Mouse (Mus musculus) T-cell, adult 2 months (primary cell): ENCODE measurements around the gene Igfbpl1.

ENCODE experiments used
- DNase-seq: peaks from one replicate; pipeline ENCODE4 v3.0.0; 2022; ENCODE audit warnings: low spot score

Gene Igfbpl1

DNA sequence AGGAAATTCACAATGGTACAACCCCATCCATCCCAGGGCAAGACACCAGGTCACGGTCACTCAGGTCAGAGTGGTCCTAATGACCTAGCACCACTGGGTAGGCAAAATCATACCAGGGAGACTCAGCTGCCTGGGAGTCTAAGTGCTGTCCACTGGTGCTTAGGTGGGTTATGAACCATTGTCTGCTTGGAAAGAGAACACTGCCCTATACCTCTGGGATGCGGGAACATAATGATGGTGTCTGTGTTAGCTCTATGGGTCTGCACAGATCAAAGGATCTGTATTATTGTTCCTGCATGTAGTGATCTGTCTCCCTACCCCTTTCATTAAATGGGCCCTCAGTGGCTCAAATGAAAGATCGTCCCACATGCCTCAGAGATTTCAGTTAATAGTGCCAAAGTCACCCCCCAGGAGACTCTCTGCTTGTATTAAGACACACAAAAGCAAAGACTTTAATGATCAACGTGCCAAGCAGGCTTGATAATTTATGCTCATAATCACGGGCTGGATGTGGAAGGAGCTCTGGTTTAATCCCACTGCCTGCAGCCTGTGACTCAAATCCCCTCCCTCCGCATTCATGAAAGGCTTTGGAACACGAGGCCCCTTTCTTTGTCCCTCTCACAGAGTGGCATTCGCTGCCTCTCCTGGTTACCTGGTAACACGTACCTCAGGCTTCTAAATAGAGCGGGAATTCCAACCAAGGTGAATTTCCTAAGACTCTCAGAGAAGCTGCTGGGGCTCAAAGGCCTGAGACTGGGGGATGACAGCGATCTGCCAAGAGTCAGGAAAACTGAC is 3.7 kb downstream of the Igfbpl1 start:
- no peak for DNase-seq

DNA sequence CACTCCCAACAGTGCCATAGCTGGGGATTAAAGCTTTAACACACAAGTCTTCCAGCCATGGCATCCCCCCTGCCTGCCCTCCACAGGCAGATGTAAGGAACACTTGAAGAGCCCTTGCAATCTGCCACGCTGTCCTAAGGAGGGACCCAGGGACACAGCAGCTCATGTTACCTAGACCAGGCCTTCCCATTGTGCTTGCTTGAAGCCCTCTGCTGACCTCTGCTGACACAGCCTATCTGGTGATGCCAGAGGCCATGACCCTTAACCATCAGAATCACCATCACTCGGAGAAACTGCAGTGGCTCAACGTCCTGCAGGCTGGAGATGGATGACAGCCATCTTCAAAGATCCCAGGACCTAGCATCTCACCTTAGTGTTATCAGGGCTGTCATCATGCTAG is 4.7 kb downstream of the Igfbpl1 start:
- no peak for DNase-seq

DNA sequence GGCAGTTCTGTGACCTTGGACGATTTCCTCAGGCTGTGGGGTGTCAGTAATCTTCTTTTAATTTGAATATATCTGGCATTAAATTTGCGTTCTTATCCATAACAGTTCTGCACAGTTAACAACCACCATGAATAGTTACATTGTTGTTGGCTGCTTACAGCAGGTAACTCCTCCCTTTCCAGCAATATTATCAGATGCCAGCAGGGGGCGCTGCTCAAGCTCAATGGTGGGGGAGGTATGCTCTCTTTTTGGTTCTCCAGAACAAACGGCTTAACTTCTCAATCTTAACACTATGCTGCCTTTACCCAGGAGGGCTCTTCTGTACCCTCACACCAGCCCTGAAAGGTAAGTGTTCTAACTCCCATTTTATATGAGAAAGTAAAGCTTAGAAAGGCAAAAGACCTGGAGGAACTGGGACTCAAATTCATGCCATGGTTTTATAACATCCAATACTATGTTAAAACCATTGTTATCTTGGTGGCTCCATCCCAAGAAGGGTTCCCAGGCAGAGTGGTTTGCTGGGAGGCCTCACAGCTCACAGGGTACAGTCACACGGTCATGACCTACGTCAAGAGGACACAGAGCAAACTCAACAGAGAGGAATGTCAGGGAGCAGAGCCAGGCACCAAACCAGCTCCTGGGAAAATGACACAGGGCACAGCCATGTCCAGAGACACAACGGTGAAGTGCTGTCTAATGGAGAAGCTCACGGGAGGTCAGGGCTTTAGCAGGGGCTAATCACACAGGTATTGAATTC is 6.5 kb downstream of the Igfbpl1 start:
- peak; percentile 18 for DNase-seq

DNA sequence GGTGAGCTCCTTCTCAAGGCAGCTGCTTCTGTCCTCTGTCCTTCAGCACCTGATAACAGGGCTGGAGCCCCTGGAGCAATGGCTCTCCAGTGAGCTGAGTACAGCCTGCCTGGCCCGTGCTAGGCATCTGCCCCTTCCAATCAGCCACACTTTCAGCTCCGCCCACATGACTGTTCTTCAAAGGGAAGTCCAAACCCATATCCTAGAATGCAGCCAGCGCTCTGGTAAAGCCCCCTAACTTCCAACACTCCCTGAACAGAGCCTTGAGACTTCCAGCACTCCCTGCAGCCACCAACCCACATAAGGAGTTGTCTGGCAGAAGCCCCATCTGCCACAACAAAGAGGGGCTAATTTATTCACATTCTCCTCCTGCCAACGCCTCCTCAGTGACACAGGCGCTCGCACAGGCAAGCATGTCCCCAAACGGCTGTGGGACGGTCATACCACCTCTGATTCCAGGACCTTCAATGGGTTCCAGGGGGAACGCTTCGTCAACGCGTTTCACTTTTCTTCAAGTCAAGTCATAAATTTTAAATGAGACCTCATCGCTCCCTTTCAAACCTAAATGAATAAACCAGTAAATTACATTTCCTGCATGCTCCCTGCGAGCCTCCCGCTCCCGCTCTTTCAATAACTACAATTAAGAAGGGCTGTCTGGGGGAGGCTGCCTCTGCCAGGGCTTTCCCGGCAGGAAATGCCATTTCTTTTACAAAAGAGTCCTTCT is 7.4 kb downstream of the Igfbpl1 start:
- DNase-seq: no peak

DNA sequence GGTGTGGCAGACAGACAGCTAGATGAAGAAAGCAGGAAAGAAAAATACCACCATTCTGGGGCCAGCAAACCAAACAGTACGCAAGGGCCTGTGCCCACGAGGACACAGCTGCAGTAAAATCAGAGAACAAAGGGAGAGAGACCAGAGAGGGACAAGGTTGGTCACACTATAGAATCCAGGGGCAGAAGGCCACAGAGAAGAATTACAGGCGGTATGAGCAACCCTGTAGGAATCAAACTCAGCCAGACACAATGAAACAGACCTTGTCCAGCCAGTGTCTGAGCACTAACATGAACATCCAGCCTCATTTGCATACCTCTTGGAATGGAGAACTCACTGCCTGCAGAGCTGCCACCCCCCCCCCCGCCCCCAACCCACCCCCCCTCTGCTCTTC is 7.9 kb downstream of the Igfbpl1 start:
- no peak for DNase-seq

- peak; percentile 16 for DNase-seq
Observed at GRCm38 (mm10) chr4:45815542-45815941, 11.2 kb downstream of the Igfbpl1 start.

DNA sequence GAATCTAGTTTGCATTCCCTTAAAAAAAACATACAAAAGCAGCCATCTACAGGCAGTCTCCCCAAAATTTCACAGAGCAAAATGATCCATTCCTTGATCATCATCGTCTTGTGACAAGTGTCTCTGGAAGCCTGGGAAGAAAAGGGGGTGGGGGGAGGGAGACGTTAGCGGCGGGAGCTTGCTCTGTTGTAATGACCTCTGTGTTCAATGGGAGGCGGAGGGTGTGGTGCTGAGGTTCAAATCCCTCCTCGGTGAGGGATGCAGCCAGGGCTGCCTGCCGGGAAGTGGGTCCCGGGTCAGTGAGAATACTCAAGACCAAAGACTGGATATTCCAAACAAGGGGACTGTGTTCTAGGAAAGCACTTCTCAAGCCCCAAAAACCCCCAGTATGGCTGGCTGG is 15.5 kb downstream of the Igfbpl1 start:
- no peak for DNase-seq

DNA sequence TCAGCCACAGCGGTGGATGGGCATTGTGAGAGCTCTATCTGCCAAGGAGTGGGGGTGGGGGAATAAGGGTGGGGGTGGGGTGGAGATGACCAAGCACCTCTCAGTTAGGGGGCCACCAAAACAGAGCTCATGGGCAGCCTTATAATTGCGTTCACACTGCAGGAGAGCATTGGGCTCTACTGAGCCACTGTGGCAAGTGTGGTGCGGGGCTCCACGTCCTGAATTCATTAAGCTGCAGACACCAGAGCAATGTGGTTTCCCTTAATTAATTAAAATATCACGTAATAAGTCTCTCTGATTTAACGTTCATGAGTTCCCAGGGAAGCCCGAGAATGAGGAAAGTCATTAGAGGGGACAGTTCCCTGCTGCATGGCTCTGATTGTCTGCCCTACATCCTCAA is 18.7 kb downstream of the Igfbpl1 start:
- no peak for DNase-seq

DNA sequence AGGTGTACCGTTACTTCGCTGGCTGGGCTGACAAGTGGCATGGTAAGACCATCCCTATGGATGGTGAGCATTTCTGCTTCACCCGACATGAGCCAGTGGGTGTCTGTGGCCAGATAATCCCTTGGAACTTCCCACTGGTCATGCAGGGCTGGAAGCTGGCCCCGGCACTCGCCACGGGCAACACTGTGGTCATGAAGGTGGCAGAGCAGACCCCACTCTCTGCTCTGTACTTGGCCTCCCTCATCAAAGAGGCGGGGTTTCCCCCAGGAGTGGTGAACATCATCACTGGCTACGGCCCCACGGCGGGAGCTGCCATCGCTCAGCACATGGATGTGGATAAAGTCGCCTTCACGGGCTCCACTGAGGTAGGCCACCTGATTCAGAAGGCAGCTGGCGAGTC is 23.8 kb downstream of the Igfbpl1 start:
- DNase-seq: no peak

DNA sequence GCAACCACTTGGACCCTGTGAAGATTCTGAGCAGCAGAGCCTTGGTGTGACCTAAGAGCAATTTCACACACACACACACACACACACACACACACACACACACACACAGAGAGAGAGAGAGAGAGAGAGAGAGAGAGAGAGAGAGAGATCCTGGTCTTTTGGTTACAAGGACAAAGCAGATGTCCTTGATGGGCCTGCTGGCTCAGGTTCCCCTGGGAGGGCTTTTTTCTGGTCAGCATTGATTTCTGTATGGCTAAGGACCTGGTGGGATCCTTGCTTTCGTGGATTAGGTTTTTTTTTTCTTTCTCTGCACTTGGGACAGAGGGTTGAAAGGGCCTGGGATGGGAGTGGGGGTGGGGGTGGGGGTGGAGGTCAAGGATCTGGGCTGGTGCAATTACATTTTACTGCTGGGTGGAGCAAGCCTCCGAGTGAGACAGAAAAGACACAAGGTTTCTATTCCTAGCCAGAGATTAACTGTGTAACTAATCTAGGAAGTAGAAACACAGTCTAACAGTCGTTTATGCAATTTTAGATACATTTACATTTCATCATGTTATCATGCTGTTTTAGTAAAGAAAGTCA is 26.7 kb downstream of the Igfbpl1 start:
- no peak for DNase-seq

- DNase-seq: peak; percentile 46
Observed at GRCm38 (mm10) chr4:45798964-45799363, 27.8 kb downstream of the Igfbpl1 start, which contains the start of gene Aldh1b1. TSS of gene Aldh1b1 (plus strand) at chr4:45799022.

GRCm38 (mm10) chr4:45796760-45797159 is 30.0 kb downstream of the Igfbpl1 start:
- no peak for DNase-seq

DNA sequence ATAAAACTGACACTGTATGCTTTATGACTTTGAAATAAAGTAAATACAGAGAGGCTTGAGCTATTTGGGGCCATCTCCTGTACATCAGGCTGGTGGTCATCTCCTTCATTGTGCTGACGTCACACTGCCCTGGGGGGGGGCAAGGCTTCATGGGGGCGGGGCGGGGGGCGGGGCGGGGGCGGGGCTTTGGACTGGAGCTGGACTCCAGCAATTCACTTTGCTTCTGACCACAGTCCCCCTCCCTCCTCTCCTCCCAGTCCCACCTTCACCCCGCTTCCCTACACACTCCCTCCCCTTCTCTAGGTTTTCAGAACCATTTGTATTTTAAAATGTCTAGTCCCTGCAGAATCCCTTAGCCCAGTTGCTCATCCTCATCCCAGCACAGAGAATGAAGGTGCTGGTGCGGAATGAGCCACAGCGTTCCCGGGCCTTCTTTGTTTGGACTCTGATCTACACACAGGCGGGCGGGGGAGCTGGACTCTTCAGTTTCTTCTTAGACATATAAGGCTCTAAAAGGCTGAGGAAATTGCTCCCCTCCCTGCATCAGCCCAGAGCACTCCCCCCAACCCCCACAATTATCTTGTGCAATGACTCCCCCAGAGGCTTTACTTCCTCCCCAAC is 31.4 kb downstream of the Igfbpl1 start:
- DNase-seq: no peak

GRCm38 (mm10) chr4:45790018-45790417 is 36.7 kb downstream of the Igfbpl1 start:
- DNase-seq: no peak

DNA sequence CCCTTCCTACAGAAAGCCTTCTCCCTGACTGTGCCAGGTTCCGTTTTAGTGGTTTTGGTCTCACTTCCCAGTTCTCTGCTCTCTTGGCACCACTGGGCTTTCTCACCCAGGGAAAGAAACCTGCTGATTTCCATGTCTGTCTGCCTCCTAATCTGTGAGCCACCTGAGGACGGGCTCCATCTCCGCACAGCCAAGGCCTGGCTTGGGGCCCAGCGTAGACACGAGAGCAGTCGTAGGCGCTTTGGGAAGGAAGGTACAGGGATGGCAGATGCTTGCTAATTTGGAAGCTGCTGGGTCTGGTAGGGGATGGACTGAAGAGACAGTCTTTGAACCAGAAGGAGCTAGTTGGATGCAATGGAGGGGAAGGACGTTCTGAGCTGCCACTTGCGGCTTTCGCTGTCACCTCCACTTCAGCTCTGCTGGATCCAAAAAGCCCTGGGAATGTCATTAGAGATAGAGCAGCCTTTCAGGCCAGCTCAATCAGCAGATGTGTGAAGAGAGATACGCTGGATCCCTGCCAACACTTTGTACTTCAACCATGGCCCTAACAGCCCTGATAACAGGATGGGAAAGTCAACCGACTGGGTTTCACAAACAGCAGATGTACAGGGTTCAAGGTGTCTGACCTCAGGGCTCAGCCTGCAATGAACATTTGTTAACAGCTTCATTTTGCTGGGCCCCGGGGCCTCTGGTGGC is 37.3 kb downstream of the Igfbpl1 start:
- no peak for DNase-seq

- no peak for DNase-seq
Observed at GRCm38 (mm10) chr4:45788446-45789081, 38.2 kb downstream of the Igfbpl1 start.

DNA sequence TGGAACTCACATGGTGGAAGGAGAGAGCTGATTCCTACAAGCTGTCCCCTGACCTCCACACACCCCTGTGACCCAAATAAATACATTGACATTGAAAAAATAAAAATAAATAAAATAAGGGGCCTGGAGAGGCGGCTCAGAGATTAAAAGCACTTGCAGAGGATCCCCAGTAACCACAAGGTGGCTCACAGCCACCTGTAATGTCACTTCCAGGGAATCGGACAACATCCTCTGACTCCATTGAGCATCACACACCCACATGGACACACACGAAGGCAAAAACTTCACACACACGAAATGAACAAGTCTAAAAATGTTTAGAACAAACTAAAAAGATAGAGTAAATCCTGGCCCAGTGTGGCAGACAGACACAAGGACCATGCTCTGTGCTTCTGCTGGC is 40.0 kb downstream of the Igfbpl1 start:
- no peak for DNase-seq

DNA sequence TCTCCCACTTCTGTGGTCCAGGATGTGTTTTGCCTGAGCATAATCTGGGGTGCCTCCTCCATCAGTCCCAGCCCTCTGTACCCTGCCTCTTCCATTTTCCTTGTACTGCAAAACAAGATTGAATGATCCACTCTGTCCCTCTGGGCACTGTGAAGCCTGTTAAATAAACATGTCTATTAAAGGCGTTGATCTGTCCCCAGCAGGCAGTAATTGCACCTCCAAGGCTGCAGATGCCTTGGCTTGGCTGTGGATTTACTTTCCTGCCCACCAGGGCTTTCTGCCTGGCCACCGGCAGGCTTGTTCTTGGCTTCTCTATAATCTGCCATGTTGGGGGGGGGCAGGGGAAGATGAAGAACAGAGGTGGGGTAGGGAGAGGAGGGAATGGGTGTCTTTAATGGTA is 40.8 kb downstream of the Igfbpl1 start:
- no peak for DNase-seq

GRCm38 (mm10) chr4:45783671-45784070 is 43.1 kb downstream of the Igfbpl1 start:
- DNase-seq: no peak

GRCm38 (mm10) chr4:45771619-45772018 is 55.1 kb downstream of the Igfbpl1 start:
- DNase-seq: no peak

DNA sequence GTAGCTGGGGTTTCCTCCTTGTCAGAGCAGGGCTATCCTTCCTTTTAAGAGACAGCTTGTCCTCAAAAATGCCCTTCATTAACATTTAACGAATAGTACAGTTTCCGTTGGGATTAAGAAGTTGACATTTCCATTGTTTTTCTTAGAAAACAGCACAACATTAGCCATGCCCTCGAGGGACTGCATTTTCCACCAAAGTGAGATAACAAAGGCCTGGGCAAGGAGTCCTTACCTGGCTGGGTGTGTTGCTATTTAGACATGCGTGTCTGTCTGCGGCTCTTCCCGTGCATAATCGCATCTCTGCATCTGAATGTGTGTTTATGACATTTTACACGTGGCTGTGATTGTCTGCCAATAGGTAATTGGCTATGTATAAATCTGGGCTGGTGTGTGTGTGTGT is 55.5 kb downstream of the Igfbpl1 start:
- no peak for DNase-seq
